Mouse (Mus musculus) CH12.LX (cell line): Measurements from ENCODE around the gene Disp3.

Experiments
- BHLHE40 ChIP-seq: IDR thresholded peaks from 2 replicates; pipeline ENCODE4 v1.6.1; 2011; ENCODE audit warnings: mild to moderate bottlenecking, low read depth, low read length, improper control_type of control experiment
- CTCF ChIP-seq, 2 experiments: IDR thresholded peaks in 1 of 2; conservative IDR thresholded peaks in 1 of 2; 2 replicates each; pipeline ENCODE4 v1.5.1; 2011 to 2012; ENCODE audit warnings: low read depth in 2 of 2, low read length in 2 of 2, improper control_type of control experiment in 1 of 2, inconsistent platforms in 1 of 2, mild to moderate bottlenecking in 1 of 2, moderate library complexity in 1 of 2
- EP300 ChIP-seq: IDR thresholded peaks from 2 replicates; pipeline ENCODE4 v1.6.1; 2011; ENCODE audit warnings: low read length, improper control_type of control experiment
- POLR2A ChIP-seq: IDR thresholded peaks from 2 replicates; pipeline ENCODE4 v1.6.1; 2011; ENCODE audit warnings: low read depth, mild to moderate bottlenecking, improper control_type of control experiment, low read length

- TF ChIP-seq EP300 (no peak), CTCF (conservative IDR thresholded peaks at IDR 0.05 in 1 of 2, IDR thresholded peaks at IDR 0.05 in 1 of 2; ENCODE audit: low read depth in 2 of 2, low read length in 2 of 2) (no peak), POLR2A (no peak), BHLHE40 (no peak)
These were observed 55.6 kb downstream of the Disp3 start for GRCm38 (mm10) chr4:148232124-148232523.
